Mouse (Mus musculus) myocyte (in vitro differentiated cells): ENCODE results near the gene Gm8082. TPM values are rescaled to one million over a fixed set of nuclear protein-coding genes. Genes with fewer than 3 reads are reported as not detected.
"Not testable (repeated sequence)": the region's sequence is repeated elsewhere in the genome, so short reads cannot be mapped to it uniquely, and the experiment has no call there.

Experiments used
- H3K27me3 ChIP-seq: one replicate; pipeline ENCODE4 v1.6.1; 2011; ENCODE audit not compliant: control insufficient read depth, insufficient read depth, insufficient read length
- H3K36me3 ChIP-seq: one replicate; pipeline ENCODE4 v1.6.1; 2011; ENCODE audit not compliant: control insufficient read depth, insufficient read depth
- H3K4me2 ChIP-seq: one replicate; pipeline ENCODE4 v1.6.1; 2011; ENCODE audit warnings: low read depth, control low read depth
- H3K4me3 ChIP-seq: one replicate; pipeline ENCODE4 v1.5.1; 2011; ENCODE audit warnings: mild to moderate bottlenecking, control low read depth, moderate library complexity
- H3K79me2 ChIP-seq: one replicate; pipeline ENCODE4 v1.6.1; 2011; ENCODE audit not compliant: control insufficient read depth, insufficient read depth
- H3ac ChIP-seq: one replicate; pipeline ENCODE4 v1.6.1; 2011; ENCODE audit not compliant: control insufficient read depth, insufficient read length
- polyA plus RNA-seq: library from polyadenylated mRNA; unstranded; fragments of >200 nt; fragmentation: generic; extraction: Trizol; gene quantifications from one replicate; pipeline ENCODE4 v1.2.1, GENCODE M21; 2012; ENCODE audit warnings: missing spikeins

Gene Gm8082
- polyA plus RNA-seq: not detected

DNA sequence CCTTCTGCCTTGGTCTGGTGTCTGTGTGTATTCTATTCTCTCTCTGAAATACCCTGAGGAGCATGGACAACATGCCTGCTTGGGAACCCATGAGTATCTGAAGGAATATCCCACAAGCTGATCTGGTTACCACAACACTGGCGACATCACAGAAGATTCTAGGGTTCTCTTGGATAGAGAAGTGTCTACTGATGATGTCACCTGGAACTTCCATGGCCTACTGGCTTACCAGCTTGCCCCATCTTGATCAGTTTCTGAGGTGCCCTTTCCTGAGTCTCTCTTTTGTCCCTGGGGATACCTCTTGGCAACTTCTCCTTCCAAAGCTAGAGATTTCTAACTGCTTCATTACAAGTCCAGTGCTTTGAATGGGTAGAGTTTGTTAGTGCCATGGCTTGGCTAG is at the start of gene Gm8082:
Gm8082 (minus strand) TSS at position 101 of the 400 bp plus-strand sequence.
- H3K27me3 ChIP-seq, H3K79me2 ChIP-seq, H3ac ChIP-seq, H3K36me3 ChIP-seq, H3K4me3 ChIP-seq, H3K4me2 ChIP-seq: not testable (repeated sequence)

DNA sequence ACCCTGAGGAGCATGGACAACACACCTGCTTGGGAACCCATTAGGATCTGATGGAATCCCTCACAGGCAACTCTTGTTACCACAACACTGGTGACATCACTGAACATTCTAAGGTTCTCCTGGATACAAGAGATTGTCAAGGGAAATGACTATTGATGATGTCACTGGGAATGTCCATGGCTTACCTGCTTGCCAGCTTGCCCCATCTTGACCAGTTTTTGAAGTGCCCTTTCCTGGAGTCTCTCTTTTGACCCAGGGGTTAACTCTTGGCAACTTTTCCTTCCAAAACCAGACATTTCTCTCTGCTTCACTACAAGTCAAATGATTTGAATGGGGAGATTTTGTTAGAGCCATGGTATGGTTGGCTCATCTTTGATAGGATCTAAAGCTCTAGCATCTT is 22.1 kb upstream of the Gm8082 start, which contains the start of gene Gm10376:
Gm10376 (minus strand) TSS at position 101 of the 400 bp plus-strand sequence.
- H3K79me2 ChIP-seq, H3K27me3 ChIP-seq, H3K4me2 ChIP-seq, H3K4me3 ChIP-seq, H3K36me3 ChIP-seq, H3ac ChIP-seq: not testable (repeated sequence)

Other genes starting within 250 kb of the Gm8082 start
- gene Gm3015, start 224.8 kb downstream of the Gm8082 start, polyA plus RNA-seq: not detected
- not detected for gene Gm10377, start 195.6 kb downstream of the Gm8082 start, polyA plus RNA-seq
- not detected for gene Gm21977, start 140.1 kb downstream of the Gm8082 start, polyA plus RNA-seq
- not detected for gene Gm10376, start 22.0 kb upstream of the Gm8082 start, polyA plus RNA-seq
- gene Gm8094, start 83.0 kb upstream of the Gm8082 start, polyA plus RNA-seq: 0.04 TPM
- not detected for gene Gm8104, start 107.0 kb upstream of the Gm8082 start, polyA plus RNA-seq
- not detected for gene Gm7233, start 186.2 kb upstream of the Gm8082 start, polyA plus RNA-seq
- gene Gm8122, start 241.7 kb upstream of the Gm8082 start, polyA plus RNA-seq: not detected